Mouse (Mus musculus) stomach, postnatal 0 days (tissue): ENCODE results near the gene 2610528J11Rik.

Source experiments
- CTCF ChIP-seq: IDR thresholded peaks from 2 replicates; pipeline ENCODE4 v1.5.1; 2016; ENCODE audit warnings: antibody characterized with exemption, low read depth, mild to moderate bottlenecking, moderate library complexity
- EP300 ChIP-seq: optimal IDR thresholded peaks from 2 replicates; pipeline ENCODE3; 2016; ENCODE audit warnings: antibody characterized with exemption

DNA sequence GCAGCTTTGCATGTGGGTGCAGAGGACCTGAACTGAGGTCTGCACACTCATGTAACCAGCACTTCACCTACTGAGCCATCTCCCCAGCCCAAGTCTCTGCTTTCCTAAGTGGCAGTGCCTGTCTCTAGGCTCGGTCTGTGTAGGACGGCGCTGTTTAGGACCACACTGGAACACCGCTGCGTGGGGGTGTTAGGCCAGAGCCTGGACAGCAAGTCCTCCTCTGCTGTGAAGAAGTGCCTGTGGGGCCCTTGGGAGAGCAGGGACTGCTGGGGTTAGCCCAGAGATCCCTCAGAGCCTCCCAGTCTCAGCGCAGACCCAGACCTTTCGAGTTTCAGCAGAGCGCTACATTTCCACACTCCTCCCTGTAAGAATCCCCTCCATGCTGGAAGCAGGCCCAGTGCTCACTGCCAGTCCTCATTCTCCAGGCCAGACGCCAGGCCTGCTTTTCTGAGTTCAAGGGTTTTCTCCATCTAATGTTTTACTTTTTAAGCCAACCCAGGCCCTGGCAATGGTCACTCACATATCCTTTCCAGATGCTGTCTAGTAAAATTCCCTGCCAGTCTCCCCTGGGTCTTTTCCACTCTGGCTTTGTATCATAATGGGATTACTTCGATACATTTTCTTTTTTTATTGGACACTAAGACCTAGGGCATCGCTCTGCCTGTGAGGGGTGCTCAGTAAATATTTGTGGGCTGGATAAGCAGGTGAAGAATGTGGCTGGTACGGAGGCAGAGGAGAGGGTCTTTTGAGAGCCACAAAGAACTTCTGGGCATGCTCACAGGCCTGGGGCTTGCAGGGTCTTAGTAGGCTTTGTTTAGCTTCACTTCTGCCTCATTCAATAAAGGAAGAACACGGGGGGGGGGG is 37.5 kb downstream of the 2610528J11Rik start:
- TF ChIP-seq CTCF = no peak
- no peak for TF ChIP-seq EP300
